Mouse (Mus musculus) large intestine, adult 2 months (tissue): ENCODE data around the gene Elof1. TPM values are rescaled to one million over a fixed set of nuclear protein-coding genes. Genes with fewer than 3 reads are reported as not detected.

Experiments
- DNase-seq: peaks from one replicate; pipeline ENCODE4 v3.0.0-alpha.2; 2012; ENCODE audit warnings: low read depth, low spot score
- WGBS: fragments of 180-500 bp; shearing (Covaris S2); methylation state at CpG from one replicate; pipeline ENCODE4 v1.1.7; 2018; 5-methylcytosine and 5-hydroxymethylcytosine counted together
- polyA plus RNA-seq: library from polyadenylated mRNA; depleted of rRNA; stranded (reverse); fragments of >200 nt; gene quantifications from 2 replicates; pipeline ENCODE4 v1.2.3, GENCODE M21; 2012

Gene Elof1
- polyA plus RNA-seq, 1 experiment, result 148 TPM

DNA sequence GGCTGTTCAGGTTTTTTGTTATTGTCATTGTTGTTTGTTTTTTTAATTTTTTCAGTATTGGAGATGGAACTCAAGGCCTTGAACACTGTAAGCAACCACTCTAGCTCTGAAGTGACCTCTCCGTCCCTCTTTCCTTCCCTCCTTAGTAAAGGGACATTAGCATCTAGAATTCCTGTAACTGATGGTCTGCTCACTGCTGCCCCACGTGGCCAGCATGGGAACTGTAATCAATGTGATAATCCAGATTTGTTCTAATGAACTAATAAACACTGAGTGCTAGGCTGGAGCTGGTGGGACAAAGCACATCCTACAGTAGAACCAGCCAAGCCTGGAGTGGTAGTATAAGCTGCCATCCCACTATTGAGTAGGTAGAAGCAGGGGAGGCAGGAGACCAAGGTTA is 21.5 kb upstream of the Elof1 start:
- no peak for DNase-seq
- WGBS, result 29% methylated on average over 2 of the region's 2 CpGs

DNA sequence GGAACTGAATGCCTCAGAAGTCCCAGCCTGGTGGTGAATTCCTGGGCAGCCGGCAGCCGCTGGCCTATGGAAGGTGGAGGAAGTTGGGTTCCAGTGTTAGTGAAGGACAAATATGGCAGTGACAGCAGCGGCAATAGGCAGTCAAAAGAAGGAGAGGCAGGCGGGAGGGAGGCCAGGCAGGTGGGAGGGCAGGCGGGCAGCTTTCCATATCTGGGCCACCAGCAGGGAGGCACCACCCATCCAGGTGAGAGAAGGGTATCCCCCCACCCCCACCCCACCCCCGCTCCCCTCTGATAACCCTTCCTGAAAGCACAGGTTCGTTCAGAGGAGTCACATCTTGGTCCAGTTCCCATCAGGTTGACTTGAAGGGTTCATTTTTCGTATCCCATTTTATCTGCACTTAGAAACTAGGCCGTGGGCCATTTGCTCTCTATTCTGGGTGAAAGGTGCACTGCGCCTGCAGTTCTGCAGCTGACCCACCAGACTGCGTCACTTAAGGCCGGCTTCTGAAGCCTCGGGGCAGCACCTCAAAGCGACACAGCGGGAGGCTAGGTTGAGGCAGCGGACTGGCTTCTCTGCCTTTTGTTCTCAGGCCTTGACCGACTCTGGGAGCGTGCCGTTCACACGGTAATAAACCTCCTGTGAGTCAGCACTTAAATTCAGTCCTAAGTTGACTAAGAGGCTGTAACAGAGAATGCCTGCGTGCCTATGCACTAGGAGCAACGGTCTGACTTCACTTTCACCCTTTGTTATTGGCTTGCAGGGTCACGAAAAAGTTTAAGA is 20.0 kb upstream of the Elof1 start:
- 17% methylated on average over 23 of the region's 23 CpGs for WGBS
- peak; percentile 56 for DNase-seq

DNA sequence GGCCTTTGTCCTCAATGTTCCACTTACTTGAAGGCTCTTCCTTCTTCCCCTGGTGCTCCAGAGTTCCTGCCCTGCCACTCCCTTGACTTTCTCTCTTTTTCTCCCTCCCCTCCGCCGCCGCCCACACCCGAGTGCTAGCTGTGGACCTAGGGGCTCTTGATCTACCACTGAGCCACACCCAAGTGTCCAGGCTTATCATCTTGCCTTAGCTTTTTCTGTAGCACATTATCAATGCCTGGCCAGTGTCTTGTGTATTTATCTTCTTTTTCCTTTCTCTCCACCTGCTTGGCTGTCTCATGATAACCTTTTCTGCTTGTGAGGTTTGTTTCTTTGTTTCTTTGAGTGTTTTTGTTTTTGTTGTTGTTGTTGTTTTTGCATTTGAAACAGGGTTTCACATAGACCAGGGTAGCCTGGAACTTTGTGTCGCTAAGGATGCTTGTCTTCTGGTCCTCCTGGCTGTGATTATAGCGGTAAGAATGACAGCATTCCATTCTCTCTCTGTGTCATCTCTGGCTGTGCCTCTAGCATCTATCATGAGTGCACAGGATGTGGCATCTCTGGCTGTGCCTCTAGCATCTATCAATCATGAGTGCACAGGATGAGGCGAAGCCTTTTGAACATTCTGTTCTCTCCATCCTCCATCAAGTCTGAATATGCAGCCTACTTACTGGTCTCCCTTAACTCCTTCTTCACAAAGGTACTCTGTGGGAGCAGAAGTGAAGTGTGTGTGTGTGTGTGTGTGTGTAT is 18.8 kb upstream of the Elof1 start, which contains the start of gene Acp5:
Gene Acp5, minus strand, starts transcription at position 68 of the 747 bp plus-strand sequence.
- 59% methylated on average over 7 of the region's 7 CpGs for WGBS

DNA sequence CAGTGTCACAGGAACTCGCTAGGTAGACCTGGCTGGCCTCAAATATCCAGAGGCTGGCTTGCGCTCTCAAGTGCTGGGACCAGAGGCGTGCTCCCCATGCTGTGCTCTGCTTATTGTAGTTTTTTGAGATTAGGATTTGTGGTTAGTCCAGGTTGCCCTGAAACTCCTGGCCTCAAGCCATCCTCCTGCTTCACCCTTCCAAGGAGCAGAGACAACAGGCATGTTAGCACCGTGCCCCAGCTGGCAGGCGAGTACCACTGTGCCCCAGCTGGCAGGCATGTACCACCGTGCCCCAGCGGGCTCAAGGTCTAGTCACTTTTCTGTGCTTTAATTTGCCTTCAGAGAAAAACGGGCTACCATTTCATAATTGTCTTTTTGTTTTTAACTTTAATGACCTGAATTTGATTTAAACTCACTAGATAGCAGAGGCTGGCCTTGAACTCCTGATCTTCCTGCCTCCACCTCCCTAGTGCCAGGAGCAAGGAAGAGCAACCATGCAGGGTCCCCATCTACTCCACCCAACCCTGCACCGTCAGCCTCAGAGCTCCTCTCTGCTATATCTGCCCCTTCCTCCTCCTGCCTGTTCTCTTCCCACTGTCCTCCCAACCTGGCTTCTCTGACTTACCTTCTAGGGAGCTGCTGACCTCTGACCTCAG is 18.1 kb upstream of the Elof1 start:
- 55% methylated on average over 9 of the region's 9 CpGs for WGBS
- DNase-seq, result no peak

More for the DNA sequence above, 18.8 kb upstream of the Elof1 start, which contains the start of gene Acp5:
- DNase-seq, result no peak

DNA sequence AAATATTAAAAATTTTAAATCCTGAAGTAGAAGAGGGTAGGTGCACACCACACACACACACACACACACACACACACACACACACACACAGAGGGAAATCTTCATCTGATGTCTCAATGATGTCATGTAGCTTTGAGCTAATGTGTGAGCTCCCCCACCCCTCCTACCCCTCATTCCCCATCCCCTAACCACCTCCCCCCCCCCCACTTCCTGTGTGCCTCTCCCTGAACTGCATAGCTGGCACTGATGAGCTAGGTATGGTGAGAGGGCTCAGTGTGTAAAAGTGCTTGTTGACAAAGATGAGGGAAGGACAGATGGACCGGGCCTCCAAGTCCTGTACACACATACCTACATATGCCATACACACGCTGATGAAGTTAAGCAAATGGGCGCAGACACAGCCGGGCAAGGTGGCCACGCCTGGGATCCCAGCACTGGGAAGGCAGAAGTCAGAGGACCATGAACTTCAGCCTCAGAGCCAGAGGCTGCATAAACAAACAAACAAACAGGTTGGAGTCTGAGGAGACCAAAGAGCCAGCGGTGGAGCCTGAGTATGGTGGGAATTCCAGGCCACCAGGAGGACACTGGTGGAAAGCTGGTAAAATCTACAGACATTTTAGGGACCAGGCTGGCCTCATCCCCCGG is 17.4 kb upstream of the Elof1 start:
- WGBS, result 59% methylated on average over 7 of the region's 7 CpGs
- DNase-seq, result no peak

DNA sequence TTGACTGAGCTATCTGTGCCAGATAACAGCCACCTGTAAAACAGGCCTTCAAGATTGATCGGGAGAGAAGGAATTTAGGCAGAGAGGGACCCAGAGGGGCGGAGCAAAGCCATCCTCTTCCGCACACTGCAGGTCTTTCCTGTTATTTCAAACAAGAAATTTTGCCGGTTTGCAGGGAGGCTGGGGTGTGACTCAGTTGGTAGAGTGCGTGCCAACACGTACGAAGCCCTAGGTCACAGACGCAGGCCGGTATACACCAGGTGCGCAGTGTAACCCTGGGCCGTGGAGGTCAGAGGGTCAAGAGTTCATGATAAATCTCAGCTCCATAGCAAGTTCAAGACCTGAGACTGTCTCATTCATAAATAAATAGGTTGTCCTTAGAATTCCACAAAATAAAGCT is 15.2 kb upstream of the Elof1 start:
- 42% methylated on average over 11 of the region's 11 CpGs for WGBS
- DNase-seq, result no peak

DNA sequence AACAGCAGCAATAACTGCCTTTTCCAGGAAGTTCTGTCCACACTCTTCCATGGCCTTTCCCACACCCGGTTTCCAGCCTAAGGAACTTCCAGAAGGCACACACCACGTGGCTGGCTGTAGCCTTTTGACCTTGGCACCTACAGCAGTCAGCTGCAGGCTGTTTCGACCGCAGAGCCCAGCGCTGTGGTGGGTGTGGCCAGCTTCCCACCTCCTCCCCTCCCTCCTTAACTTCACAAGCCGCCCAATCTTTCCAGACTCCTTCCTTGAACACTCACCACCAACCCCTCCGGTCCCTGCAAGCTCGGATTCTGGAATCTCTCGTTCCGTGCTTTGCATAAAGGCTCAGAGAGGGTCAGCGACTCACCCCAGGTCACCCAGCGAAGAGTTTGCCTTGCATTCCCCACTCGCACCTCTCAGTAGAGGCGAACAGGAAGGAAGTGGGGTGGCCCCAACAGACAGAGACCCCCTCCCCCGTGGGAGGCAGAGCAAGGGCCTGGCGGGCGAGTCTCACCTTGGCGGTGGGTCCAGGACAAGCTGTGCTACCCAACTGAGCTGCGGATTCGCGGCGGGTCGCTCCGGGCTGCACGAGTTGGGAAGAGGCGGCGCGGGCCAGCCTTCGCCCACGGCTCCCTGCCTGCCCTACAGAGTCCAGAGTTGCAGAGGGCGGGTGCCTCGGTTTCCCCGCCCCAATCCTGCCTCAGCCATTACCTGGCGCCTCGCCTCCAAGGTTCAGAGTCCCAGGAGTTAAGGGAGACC is 14.4 kb upstream of the Elof1 start:
- 2% methylated on average over 35 of the region's 35 CpGs for WGBS

DNA sequence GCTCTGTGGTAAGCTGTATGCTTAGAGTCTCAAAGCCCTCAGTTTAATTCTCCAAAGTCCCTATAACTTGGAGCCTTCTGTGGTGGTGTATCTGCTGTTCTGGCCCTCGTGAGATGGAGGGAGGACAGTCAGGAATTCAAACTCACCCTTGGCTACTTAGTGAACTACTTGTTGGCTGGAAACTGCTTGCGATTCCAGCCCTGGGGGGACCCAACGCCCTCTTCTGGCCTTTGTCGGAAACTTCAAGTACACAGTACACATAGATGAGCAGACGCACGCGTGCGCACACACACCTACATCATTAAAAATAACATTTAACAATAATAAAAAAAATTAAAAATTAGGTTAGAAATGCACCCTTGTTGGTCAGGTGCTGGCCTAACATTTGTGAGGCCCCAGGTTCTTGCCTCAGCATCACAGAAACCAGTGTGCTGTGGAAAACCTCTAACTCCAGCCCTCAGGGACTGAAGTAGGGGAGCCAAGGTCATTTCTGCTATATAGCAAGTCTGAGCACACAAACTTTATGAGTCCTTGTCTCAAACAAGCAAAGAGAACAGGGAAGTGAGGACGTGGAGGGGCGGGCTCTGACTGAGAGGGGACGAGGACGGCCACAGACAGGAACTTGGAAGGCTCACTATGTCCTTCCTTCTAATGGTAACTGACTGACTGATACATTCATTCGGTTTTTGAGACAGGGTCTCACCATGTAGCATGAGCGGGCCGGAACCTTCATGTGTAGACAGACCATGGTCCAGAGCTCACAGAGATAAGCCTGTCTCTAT is 8.5 kb upstream of the Elof1 start:
- peak; percentile 50 for DNase-seq
- WGBS, result 66% methylated on average over 15 of the region's 15 CpGs

More for the DNA sequence above, 14.4 kb upstream of the Elof1 start:
- DNase-seq, result peak; percentile 76

DNA sequence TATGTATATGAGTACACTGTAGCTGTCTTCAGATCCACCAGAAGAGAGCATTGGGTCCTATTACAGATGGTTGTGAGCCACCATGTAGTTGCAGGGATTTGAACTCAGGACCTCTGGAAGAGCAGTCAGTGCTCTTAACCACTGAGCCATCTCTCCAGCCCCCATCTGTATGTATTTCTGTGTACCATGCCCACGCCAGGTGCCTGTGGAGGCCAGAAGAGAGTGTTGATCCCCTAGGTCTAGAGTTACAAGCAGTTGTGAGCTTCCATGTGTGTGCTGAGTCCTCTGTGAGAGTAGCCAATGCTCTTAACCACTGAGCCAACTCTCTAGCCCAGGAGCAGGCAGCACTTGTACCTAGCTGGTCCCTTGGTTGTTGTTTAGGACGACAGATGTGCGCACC is 7.2 kb upstream of the Elof1 start:
- no peak for DNase-seq
- WGBS, result 91% methylated on average over 3 of the region's 3 CpGs

DNA sequence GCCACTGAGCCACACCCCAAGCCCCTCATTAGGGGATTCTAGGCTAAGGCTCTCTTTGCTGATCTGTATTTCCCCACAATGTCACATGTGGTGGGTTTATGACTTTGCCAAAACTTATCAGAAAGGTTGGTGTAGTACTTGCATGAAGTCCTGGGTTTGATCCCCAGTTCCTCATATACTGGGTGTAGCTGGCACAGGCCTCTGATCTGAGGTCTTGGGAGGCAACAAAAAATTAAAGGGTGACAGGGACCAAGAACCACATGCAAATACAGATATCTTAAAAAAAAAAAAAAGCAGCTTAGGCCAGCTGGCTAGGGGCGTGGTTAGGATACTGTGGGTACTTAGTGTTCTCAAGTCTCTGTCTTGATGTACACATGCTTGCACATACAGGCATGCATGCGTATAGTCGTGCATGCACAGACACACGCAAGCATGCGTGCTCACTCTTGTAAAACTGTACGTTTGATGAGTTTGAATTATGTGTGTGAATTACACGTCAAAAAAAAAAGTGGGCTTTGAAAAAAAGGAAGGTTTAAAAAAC is 6.2 kb upstream of the Elof1 start:
- 78% methylated on average over 7 of the region's 7 CpGs for WGBS
- no peak for DNase-seq

DNA sequence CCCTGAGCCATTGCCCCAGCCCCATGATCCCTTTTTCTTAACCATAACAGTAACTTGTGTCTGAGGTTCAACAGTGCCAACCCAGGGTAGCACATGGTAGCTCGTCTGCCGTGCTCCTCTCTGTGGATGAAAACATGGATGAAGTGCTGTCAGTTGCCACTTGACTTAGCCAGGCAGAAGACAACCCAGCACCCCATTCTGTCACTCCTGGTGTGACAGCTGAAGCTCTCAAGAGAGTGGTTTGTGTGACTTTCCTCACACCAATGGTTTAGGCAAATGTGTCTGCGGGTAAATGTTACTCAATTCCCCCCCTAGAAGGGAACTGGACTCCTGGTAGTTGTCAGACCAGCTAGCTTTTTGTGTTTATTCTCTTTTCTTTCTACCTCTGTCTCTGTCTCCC is 5.0 kb upstream of the Elof1 start:
- DNase-seq, result no peak
- 85% methylated on average over 3 of the region's 3 CpGs for WGBS

DNA sequence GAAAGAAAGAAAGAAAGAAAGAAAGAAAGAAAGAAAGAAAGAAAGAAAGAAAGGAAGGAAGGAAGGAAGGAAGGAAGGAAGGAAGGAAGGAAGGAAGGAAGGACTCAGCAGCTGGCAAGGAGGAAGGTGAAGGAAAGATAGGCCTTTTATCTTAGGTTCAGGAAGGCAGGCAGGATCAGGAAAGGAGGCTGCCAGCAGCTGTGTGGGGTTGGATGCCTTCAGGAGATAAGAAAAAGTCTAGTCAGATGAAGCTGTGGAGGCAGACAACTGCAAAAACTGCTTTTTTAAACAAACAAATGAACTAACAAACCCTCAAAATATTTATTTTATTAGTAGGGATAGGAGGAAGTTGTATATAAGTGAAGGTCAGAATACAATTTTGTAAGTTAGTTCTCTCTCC is 4.6 kb upstream of the Elof1 start:
- no peak for DNase-seq

DNA sequence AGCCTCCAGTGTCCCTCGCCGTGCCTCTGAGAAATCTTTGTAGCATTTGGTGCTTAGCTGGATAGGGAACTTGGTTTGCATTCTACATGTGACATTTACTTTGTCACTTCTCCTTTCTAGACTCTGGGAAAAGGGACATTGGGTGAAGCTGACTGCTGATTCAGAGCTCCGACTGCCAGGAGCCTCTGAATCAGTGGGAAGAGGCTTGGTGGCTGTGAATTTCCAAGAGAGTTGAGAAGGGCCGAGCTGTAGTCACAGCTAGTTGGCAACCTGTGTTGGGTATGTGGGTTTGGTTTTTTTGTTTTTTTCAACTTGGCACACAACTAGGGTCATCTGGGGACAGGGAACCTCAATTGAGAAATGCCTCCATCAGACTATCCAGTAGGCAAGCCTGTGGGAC is 2.6 kb upstream of the Elof1 start:
- 91% methylated on average over 4 of the region's 4 CpGs for WGBS

DNA sequence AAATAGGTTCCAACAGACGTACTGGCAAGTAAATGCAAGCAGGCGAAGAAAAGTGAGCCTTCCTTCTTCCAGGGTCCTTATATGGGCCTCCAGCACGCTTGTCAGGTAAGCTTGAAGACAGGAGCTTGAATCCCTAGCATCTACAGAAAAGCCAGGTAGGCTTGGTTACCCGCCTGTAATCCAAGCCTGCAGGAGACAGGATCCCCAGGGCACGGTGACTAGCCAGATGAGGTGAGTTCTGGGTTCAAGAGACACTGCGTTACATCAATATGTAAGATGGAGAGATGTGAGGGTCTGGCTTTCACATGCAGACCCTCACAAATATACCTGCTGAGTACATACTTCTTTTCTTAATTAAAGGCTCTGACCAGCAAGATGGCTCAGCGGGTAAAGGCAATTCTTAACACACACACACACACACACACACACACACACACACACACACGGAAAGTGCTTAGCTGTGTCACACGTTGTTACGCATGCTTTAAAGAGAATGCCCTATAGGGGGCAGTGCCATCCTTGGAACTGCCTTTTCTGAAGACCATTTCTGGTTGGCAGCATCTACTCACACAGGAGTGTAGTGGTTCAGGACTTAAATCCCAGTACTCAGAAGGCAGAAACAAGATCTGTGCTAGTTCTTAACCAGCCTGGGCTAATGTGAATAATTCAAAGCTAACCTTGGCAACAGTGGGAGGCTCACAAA is 933 bp upstream of the Elof1 start:
- DNase-seq, result peak; percentile 57
- WGBS, result 29% methylated on average over 10 of the region's 10 CpGs

More for the DNA sequence above, 2.6 kb upstream of the Elof1 start:
- DNase-seq, result no peak

DNA sequence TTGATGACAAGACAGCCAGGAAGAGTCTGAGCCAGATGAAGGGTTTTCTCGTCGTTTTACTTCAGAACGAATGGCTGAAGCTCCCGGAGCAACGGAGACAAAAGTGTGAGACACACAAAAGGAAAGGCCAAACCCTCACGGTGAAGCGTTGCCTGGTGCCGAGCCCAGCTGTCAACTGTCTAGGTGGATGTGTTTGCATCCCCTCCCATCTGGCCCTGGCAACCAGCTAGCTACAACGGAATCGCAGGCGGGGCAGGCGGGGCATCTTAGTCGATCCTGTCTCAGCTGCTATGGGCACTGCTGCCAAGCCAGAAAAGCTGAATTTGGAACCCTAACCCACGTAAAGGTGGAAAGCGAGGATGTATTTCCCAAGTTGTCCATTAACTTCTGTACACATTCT is 886 bp downstream of the Elof1 start:
- DNase-seq, result no peak
- WGBS, result 8% methylated on average over 15 of the region's 15 CpGs

DNA sequence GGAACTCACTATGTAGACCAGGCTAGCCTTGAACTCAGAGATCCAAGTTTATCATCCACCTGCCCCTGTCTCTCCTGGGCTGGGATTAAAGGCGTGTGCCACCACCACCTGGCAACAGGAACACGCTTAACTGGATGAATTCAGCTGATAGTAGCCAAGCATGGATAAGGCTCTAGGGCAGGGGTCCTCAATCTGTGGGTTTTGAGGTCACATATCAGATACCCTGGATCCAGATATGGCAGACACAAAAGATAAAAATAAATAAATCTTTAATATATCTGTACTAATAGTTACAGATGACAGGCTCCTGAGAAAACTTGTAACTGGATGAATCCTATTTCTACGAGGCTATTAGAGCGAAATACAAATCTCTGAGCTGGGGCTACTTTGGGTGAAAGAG is 1.3 kb downstream of the Elof1 start:
- WGBS, result 74% methylated on average over 4 of the region's 4 CpGs
- DNase-seq, result no peak

DNA sequence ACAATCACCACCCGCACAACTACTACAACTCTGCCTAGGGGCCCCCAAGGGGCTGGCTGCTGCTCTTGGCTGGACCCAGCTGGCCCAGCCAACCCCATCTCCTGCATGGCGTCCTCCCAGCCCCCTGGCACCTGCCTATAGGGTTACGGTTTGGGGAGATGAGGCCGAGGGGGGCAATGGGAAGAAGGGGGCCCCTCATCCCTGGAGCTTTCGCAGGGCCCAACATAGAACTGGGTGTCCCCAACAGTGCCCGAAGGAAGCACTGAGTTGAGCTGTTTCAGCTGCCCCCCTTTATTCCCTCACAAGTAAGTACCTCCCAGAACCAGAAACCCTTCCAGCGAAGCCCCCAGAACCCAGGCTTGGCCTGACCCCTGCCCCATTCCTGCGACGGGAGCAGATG is 8.8 kb downstream of the Elof1 start:
- 88% methylated on average over 9 of the region's 9 CpGs for WGBS
- no peak for DNase-seq

DNA sequence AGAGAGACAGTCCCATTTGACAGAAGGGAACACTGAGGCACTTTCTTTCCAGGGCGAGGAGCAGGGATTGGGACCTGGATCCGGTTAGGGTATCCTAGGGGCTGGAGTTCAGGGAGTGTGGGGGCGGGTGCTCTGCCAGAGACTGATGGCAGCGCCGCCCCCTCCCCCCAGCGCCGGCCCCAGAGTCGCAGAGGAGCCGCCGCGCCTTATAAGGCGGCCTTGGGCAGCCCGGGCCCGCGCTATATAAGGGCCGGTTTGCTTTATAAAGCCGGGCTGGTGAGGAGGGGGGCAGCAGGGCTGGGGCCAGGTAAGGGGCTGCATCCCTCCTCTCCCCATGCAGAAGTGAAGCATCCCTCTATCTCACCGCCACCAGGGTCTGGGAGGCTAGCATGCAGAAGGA is 17.1 kb downstream of the Elof1 start:
- no peak for DNase-seq
- WGBS, result 6% methylated on average over 18 of the region's 18 CpGs
